Mouse (Mus musculus) ES-Bruce4 (cell line): ENCODE results near the gene Rasa3.

ENCODE experiments used
- CTCF ChIP-seq: IDR thresholded peaks from one replicate; pipeline ENCODE4 v1.8.1; 2011; ENCODE audit warnings: low read depth, low read length
- POLR2A ChIP-seq: IDR thresholded peaks from one replicate; pipeline ENCODE4 v1.8.1; 2011; ENCODE audit warnings: low read length; ENCODE audit not compliant: insufficient read depth

- no peak for TF ChIP-seq CTCF
- TF ChIP-seq POLR2A = no peak
Observed at GRCm38 (mm10) chr8:13614924-13615391, 62.4 kb downstream of the Rasa3 start.
